Mouse (Mus musculus) testis, adult 2 months (tissue): ENCODE measurements around the gene Nlrx1.

Source experiments
- CTCF ChIP-seq: fragments of 200-500 bp; IDR thresholded peaks from 2 replicates; pipeline ENCODE4 v1.5.1; 2012; ENCODE audit warnings: low read depth, mild to moderate bottlenecking, inconsistent platforms, low read length, moderate library complexity; ENCODE audit not compliant: control insufficient read depth, insufficient read depth, insufficient replicate concordance
- POLR2A ChIP-seq: fragments of 200-500 bp; IDR thresholded peaks from 2 replicates; pipeline ENCODE4 v1.6.1; 2012; ENCODE audit warnings: low read depth, mild to moderate bottlenecking, inconsistent platforms, low read length, moderate library complexity; ENCODE audit not compliant: control insufficient read depth

DNA sequence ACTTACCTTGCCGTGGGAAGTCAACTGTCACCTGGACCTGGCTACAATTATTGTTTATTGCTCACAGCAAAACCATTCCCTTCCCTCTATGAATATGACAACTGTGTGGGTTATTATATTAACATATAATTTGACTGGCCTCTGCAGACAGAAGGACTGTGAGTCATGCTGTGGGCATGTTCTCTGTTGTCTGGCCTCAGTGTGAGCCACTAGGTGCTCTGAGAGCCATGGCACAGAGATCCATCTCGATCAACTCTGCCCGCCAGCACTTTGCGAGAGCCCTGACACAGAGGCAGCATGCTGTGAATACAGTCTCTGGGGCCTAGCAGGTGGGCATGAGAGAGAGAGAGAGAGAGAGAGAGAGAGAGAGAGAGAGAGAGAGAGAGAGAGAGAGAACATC lies 1.6 kb upstream of the Nlrx1 start:
- no peak for TF ChIP-seq CTCF
- no peak for TF ChIP-seq POLR2A
